Mouse (Mus musculus) liver, adult 2 months (tissue): ENCODE measurements around the gene Nr5a1. TPM values are rescaled to one million over a fixed set of nuclear protein-coding genes. Genes with fewer than 3 reads are reported as not detected.

Experiments
- DNase-seq: peaks from one replicate; pipeline ENCODE4 v3.0.0-alpha.2; 2011; ENCODE audit warnings: low read depth, low spot score; ENCODE audit errors: extremely low read depth
- H3K27ac ChIP-seq: fragments of 200-500 bp; replicated peaks from 2 replicates; pipeline ENCODE4 v1.5.1; 2012; ENCODE audit warnings: low read depth, mild to moderate bottlenecking, control low read depth, inconsistent platforms, low read length; ENCODE audit not compliant: insufficient read depth
- H3K27me3 ChIP-seq: fragments of 200-500 bp; 2 replicates; pipeline ENCODE4 v1.6.1; 2012; ENCODE audit warnings: mild to moderate bottlenecking, moderate library complexity, low read length, inconsistent platforms; ENCODE audit not compliant: control insufficient read depth, insufficient read depth
- H3K36me3 ChIP-seq: fragments of 200-500 bp; 2 replicates; pipeline ENCODE4 v1.6.1; 2012; ENCODE audit warnings: low read length, inconsistent platforms; ENCODE audit not compliant: control insufficient read depth, insufficient read depth
- H3K4me1 ChIP-seq: fragments of 200-500 bp; 2 replicates; pipeline ENCODE4 v1.6.1; 2011; ENCODE audit warnings: low read length; ENCODE audit not compliant: control insufficient read depth, insufficient read depth
- H3K4me3 ChIP-seq: fragments of 200-500 bp; 2 replicates; pipeline ENCODE4 v1.5.1; 2011; ENCODE audit warnings: low read depth, mild to moderate bottlenecking, control low read depth, low read length, moderate library complexity; ENCODE audit not compliant: insufficient read depth
- H3K79me2 ChIP-seq: fragments of 200-500 bp; 2 replicates; pipeline ENCODE4 v1.6.1; 2012; ENCODE audit warnings: inconsistent platforms, mild to moderate bottlenecking, low read length, moderate library complexity; ENCODE audit not compliant: control insufficient read depth, insufficient read depth
- H3K9ac ChIP-seq: fragments of 200-500 bp; 2 replicates; pipeline ENCODE4 v1.6.1; 2012; ENCODE audit warnings: low read depth, mild to moderate bottlenecking, control low read depth, inconsistent platforms, low read length
- CTCF ChIP-seq: fragments of 200-500 bp; IDR thresholded peaks from 2 replicates; pipeline ENCODE4 v1.5.1; 2011; ENCODE audit warnings: low read depth, low read length, control low read depth
- POLR2A ChIP-seq: fragments of 200-500 bp; IDR thresholded peaks from 2 replicates; pipeline ENCODE4 v1.6.1; 2011; ENCODE audit warnings: low read length, control low read depth; ENCODE audit not compliant: insufficient read depth; ENCODE audit errors: extremely low read depth
- WGBS: fragments of 180-500 bp; shearing (Covaris S2); methylation state at CpG from one replicate; pipeline ENCODE4 v1.1.7; 2018; 5-methylcytosine and 5-hydroxymethylcytosine counted together
- polyA plus RNA-seq: library from polyadenylated mRNA; depleted of rRNA; stranded (reverse); fragments of >200 nt; gene quantifications from 2 replicates; pipeline ENCODE4 v1.2.3, GENCODE M21; 2012
- total RNA-seq: library from RNA; depleted of rRNA; stranded (reverse); fragments of >200 nt; gene quantifications from 2 replicates; pipeline ENCODE4 v1.2.3, GENCODE M21; 2014

The Nr5a1 gene
- total and polyA plus RNA-seq, 2 experiments: not detected

DNA sequence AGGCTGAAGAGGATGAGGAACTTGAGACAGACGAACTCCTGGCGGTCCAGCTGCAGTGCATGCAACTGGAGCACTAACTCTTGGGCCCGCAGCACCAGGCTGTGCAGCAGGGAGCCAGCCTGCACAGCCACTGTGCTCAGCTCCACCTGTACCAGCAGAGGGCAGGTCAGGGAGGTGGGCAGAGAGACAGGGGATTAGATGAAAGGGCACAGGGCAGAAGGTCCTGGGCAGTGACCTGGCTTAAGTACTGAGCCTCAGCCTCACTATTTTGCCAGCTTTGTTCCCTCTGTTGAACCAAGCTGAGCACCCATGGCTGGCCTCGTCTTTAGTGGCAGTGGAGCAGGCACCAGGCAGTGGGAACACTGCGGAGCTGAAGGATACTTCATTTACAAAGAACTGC is 14.2 kb downstream of the Nr5a1 start:
- no peaks in the 10 kb centered on the region for H3K79me2 ChIP-seq
- peak; percentile 16 for DNase-seq
- H3K27ac ChIP-seq: no peak overlapping the region
- no peak overlapping the region for H3K9ac ChIP-seq
- H3K4me3 ChIP-seq: no peak overlapping the region
- no peaks in the 10 kb centered on the region for H3K4me1 ChIP-seq
- 72% methylated on average over 5 of the region's 5 CpGs for WGBS
- peaks cover 2% of the 10 kb centered on the region; the same call in 1 of the 2 replicates for H3K27me3 ChIP-seq
- TF ChIP-seq CTCF: peak; percentile 39
- no peak for TF ChIP-seq POLR2A
- H3K36me3 ChIP-seq: no peaks in the 10 kb centered on the region

DNA sequence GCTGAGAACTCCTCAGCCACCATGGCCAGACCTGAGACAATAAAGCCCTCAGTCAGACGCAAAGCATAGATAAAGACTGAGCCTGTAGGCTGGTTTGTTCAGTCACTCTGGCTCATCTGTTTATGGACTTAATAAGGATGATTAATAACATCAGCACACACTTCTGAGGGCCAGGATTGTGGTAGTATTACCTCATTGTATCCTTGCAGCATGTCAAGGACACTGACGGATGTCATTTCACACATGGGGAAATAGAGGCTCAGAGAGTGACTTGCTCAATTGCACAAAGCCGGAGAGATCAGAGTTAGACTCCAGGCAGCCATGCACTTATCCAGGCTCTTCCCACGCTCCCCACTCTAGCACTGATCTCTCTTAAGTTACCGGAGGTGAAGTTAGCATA is 15.7 kb downstream of the Nr5a1 start:
- Histone ChIP-seq H3K4me1 (no peaks in the 10 kb centered on the region), H3K27me3 (peaks cover 2% of the 10 kb centered on the region; the same call in 1 of the 2 replicates), H3K4me3 (no peak overlapping the region), H3K27ac (no peak overlapping the region), H3K9ac (no peak overlapping the region), H3K79me2 (no peaks in the 10 kb centered on the region), H3K36me3 (no peaks in the 10 kb centered on the region)
- DNase-seq: no peak
- WGBS: 91% methylated on average over 5 of the region's 5 CpGs
- TF ChIP-seq POLR2A (no peak), CTCF (no peak)

DNA sequence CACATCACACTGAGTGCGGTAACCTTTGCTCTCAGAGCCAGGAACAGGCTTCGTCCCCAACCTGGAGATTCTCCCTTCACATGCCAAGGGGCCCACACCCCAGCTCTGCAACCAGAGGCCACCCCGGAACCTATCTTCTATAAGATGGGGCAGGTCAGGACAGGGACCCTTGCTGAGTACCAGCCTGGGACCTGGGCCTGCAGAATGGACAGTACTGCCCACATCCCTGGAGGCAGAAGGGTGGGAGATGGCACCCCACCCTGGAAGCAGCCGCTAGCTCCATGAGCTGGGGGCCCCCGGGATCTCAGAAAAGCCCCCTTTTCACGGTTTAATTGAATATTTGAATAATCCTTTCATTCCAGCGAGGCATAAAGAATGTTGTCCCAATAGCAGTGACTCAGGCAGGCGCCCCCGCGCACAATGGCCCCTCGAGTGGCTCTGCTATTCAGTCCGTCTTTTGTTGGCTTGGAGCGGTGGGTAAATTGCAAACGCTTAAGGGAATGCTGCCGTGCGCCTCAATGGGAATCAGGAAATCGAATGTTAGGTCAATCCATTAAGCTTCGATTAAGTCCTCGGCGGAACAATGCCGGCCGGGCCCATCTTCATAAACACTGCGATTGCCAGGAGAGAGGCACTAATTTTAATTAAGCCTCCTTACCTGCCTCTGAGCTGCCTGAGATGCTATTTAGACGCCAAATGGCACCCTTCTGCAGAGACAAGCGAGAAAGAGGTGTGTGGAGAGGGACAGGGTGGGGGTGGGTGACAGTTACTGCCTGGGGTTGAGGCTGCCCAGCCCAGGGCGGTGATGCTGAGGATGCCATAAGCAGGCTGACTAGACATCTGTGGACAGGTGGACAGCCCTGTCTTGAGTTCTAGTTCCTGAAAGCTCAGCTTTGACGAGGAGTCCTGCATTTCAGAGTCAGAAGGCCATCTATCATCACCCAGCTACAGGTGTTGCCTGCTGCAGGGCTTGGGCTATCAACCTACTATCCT is 16.9 kb downstream of the Nr5a1 start:
- H3K4me3 ChIP-seq: no peak overlapping the region
- H3K36me3 ChIP-seq: no peaks in the 10 kb centered on the region
- no peaks in the 10 kb centered on the region for H3K4me1 ChIP-seq
- H3K79me2 ChIP-seq: no peaks in the 10 kb centered on the region
- no peak overlapping the region for H3K9ac ChIP-seq
- no peak for DNase-seq
- H3K27ac ChIP-seq: no peak overlapping the region
- no peak for TF ChIP-seq POLR2A
- no peak for TF ChIP-seq CTCF
- 72% methylated on average over 27 of the region's 27 CpGs for WGBS
- peaks cover 2% of the 10 kb centered on the region; the same call in 1 of the 2 replicates for H3K27me3 ChIP-seq

DNA sequence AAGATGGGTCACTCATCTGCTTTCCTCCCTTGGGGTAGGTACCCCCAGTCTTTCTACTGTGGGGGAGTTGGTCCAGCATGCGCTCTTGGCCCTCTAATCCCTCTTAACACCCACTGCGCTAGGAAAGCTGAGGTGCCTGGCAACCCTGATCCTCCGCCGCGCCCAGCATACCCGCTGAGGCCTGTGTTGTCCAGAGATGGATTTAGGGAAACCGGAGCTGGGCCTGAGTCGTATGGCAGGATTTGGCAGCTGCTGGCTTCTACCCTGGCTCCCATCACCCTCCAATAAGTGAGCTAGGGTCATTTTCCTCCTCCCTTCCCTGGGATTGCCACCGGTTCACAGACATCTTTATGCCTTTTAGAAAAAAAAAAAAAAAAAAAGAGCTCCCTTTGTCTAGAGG is 18.6 kb downstream of the Nr5a1 start:
- Histone ChIP-seq H3K79me2 (no peaks in the 10 kb centered on the region), H3K27ac (no peak overlapping the region), H3K9ac (no peak overlapping the region), H3K4me1 (no peaks in the 10 kb centered on the region), H3K36me3 (no peaks in the 10 kb centered on the region), H3K27me3 (peaks cover 2% of the 10 kb centered on the region; the same call in 1 of the 2 replicates), H3K4me3 (no peak overlapping the region)
- DNase-seq: no peak
- no peak for TF ChIP-seq POLR2A
- TF ChIP-seq CTCF: no peak
- WGBS: 74% methylated on average over 9 of the region's 9 CpGs

DNA sequence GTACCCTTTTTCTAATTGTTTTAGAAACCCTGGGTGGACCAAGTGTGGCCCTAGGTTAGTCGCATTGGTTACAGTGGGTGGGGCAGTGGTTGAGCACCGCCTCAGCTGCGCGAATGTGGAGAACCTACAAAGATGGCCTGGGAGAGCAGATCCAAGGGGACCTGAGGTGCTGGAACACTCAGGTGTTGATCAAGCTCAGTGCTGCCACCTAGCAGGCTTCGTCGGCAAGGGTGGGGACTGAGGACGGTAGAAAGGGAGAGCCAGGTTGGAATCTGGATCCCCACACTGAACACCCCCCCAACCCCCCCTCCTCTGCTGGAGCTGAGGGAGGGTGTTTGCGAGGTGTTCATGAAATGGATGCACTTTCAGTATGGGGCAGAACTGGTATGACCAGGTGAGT is 22.8 kb downstream of the Nr5a1 start:
- peak; percentile 28 for DNase-seq
- H3K4me3 ChIP-seq: no peak overlapping the region
- H3K4me1 ChIP-seq: no peaks in the 10 kb centered on the region
- no peak overlapping the region for H3K9ac ChIP-seq
- no peak overlapping the region for H3K27ac ChIP-seq
- no peaks in the 10 kb centered on the region for H3K79me2 ChIP-seq
- TF ChIP-seq CTCF (peak; percentile 83), POLR2A (no peak)
- H3K36me3 ChIP-seq: no peaks in the 10 kb centered on the region
- H3K27me3 ChIP-seq: peaks cover 5% of the 10 kb centered on the region; the same call in 1 of the 2 replicates
- WGBS: 21% methylated on average over 8 of the region's 8 CpGs

DNA sequence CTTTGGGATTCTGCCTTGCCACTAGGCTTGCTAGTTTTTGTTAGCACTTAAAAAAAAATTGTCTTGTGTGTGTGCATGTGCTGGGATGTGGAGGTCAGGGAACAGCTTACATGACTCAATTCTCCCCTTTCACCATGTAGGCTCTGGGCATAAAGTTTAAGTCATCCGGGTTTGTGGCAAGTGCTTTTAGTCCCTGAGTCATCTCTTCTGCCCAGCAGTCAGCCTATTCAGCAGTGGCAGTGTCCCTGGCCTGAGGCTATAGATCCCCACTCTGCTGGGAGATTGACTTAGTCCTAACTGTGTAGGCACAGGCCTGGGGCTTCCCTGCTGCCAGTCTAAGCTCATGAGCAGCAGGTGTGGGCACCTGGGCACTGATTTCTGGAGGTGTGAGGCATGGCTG is 24.5 kb downstream of the Nr5a1 start:
- Histone ChIP-seq H3K79me2 (no peaks in the 10 kb centered on the region), H3K9ac (no peak overlapping the region), H3K4me3 (no peak overlapping the region), H3K27me3 (peaks cover 5% of the 10 kb centered on the region; the same call in 1 of the 2 replicates), H3K4me1 (no peaks in the 10 kb centered on the region), H3K36me3 (no peaks in the 10 kb centered on the region), H3K27ac (no peak overlapping the region)
- TF ChIP-seq POLR2A: no peak
- no peak for TF ChIP-seq CTCF
- 75% methylated on average over 1 of the region's 1 CpGs for WGBS
- no peak for DNase-seq
